Mouse (Mus musculus): ENCODE measurements around the gene Trmt2a.

DNA sequence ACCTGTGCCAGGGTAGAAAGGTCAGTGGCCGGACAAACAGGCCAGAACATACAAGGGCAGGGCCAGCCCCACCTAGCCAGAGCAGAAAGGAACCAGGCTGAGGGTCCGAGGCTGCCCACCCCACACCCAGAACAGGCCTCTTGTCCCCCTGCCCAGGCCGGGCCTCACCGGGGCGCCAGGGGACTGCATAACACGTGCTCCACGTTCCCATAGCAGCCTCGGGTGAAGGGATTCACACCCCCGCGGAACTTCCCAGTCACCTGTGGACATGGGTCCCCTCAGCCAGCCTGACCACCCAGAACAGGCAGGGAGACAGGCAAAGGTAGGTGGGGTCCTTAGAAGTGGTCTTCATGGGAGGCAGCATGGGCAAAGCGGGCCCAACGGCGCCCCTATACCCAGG, 21.3 kb upstream of the Trmt2a start:
- TF ChIP-seq CTCF (IDR thresholded peaks at IDR 0.05; ENCODE audit: low read depth, low read length) (no peak), POLR2A (IDR thresholded peaks at IDR 0.05; ENCODE audit: extremely low read depth, insufficient read depth, low read length) (no peak)
